In genomic region chr1:170582341-170582740, GRCm38 (mm10) we compare ENCODE assay signal across 23 mouse cellular contexts.
"Had no signal": no experiment of that assay in that cellular context is flagged by ENCODE, and none has a peak within 500 bp of the region (broad histone marks: within the 10 kb centered on the region; RNA-seq: fewer than 3 reads in every experiment).

No protein-coding gene starts in this region.

- H3K27ac ChIP-seq: gastrocnemius, adult 2 months; heart, embryonic 13.5 days; heart, embryonic 15.5 days; hindbrain, embryonic 13.5 days; hindbrain, embryonic 15.5 days; hindbrain, postnatal 0 days; kidney, embryonic 15.5 days; kidney, postnatal 0 days; limb, embryonic 10.5 days; limb, embryonic 12.5 days; liver, embryonic 13.5 days had no signal

- H3K9me3 ChIP-seq: heart, embryonic 13.5 days; heart, embryonic 15.5 days; hindbrain, embryonic 13.5 days; hindbrain, embryonic 15.5 days; kidney, embryonic 15.5 days; limb, embryonic 10.5 days; limb, embryonic 12.5 days; liver, embryonic 13.5 days had no signal

- H3K36me3 ChIP-seq: heart, embryonic 15.5 days; hindbrain, embryonic 15.5 days; limb, embryonic 10.5 days; liver, embryonic 13.5 days had no signal

- ATAC-seq: hindbrain, postnatal 0 days; intestine, embryonic 16.5 days had no signal

- H3K27me3 ChIP-seq: heart, embryonic 13.5 days; heart, embryonic 15.5 days; hindbrain, embryonic 13.5 days; hindbrain, embryonic 15.5 days; kidney, embryonic 15.5 days had no signal

- DNase-seq: gastrocnemius, adult 2 months; gastrocnemius, postnatal 10 days; gastrocnemius, postnatal 36 days; heart, postnatal 4 days; kidney, adult 11 months; kidney, adult 2 months; kidney, adult 9 months; kidney, postnatal 14 days; kidney, postnatal 36 days; layer of hippocampus, adult 9-11 months; layer of hippocampus, postnatal 36 days; liver; liver, embryonic 13.5 days had no signal

- H3K4me3 ChIP-seq: gastrocnemius, adult 2 months; heart, embryonic 13.5 days; heart, embryonic 15.5 days; hindbrain, embryonic 13.5 days; hindbrain, embryonic 15.5 days; kidney, embryonic 15.5 days; limb, embryonic 10.5 days; limb, embryonic 12.5 days; liver, embryonic 13.5 days had no signal
